Comparison of ENCODE assay signal across 12 mouse cellular contexts in the genomic region with DNA sequence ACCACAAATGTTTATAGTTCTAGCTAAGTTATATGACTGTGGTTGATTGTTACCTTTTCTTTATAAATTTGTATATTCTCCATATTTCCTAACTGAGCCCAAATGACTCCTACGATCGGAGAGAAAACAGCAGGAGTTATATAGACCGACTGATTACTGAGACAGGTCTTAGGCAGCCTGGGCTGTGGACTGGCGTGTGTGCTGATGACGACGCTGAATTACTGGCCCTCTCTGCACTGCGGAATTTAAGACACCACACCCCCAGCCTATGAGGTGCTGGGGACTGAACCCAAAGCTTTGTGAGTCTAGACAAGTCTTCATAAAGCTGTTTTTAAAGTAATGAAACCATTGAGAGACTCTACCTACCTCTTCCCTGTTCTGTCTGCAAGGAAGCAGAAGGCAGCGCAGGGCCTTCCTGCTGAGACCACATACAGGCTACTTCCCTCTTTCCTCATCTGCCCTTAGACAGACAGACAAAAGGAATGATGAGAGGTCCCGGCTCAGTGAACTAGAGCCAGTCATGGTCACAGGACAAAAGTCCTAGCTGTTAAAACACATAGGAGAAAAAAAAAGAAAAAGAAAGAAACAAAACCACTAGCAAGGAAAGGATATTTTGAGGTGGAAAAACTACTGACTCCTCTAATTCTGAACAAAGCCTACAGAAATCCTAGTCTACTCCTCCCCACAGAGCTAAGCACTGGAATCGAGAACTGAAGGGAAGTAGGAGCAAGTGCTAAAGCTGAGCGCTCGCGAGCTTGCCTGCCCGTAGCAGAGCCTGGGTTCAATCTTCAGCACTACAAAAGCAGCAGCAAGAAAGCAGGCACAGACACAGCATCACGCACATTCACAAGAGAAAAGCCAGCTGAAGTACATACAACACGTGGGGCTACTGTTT. TPM values are rescaled to one million over a fixed set of nuclear protein-coding genes. Genes with fewer than 3 reads are reported as not detected.
DNase-seq lines count a peak whose midpoint lies in the region; ATAC-seq and TF ChIP-seq lines count a peak whose summit lies in the region.
"Had no signal": no experiment of that assay in that cellular context is flagged by ENCODE, and none has a peak within 500 bp of the region (broad histone marks: within the 10 kb centered on the region; RNA-seq: fewer than 3 reads in every experiment).

No protein-coding gene starts in this region.

- H3K4me1 ChIP-seq in hindbrain, embryonic 10.5 days (replicated peaks) = peaks cover 71% of the 10 kb centered on the region
- peaks cover 7% of the 10 kb centered on the region; the same call in 1 of the 2 replicates for H3K4me1 ChIP-seq in hindbrain, postnatal 0 days (ENCODE audit: insufficient read depth, low read length)

- H3K4me2 ChIP-seq in hindbrain, postnatal 0 days (ENCODE audit: low read depth, low read length) = no peak overlapping the region
- H3K4me2 ChIP-seq: lung, embryonic 15.5 days had no signal

- H3K9ac ChIP-seq in hindbrain, postnatal 0 days (replicated peaks; ENCODE audit: low read length) = no peak overlapping the region
- H3K9ac ChIP-seq: lung, embryonic 15.5 days had no signal

- H3K27me3 ChIP-seq in hindbrain, embryonic 10.5 days (ENCODE audit: insufficient read depth, poor library complexity, severe bottlenecking) = no peaks in the 10 kb centered on the region
- no peaks in the 10 kb centered on the region for H3K27me3 ChIP-seq in hindbrain, postnatal 0 days (ENCODE audit: insufficient read depth, low read length)
- H3K27me3 ChIP-seq: lung, embryonic 15.5 days had no signal

- peak overlapping the region; percentile 73 for H3K27ac ChIP-seq in hindbrain, embryonic 10.5 days
- H3K27ac ChIP-seq in hindbrain, postnatal 0 days = no peak overlapping the region
- H3K27ac ChIP-seq: lung, embryonic 15.5 days had no signal

- DNase-seq in hindbrain, embryonic 10.5 days (ENCODE audit: low spot score) = no peak
- DNase-seq in hindbrain, postnatal 0 days (ENCODE audit: low spot score) = no peak
- DNase-seq in R1 (ENCODE audit: low read depth, low spot score) = peak; percentile 51
- DNase-seq in testis, postnatal 10 days (ENCODE audit: low spot score) = no peak
- no peak for DNase-seq in kidney, postnatal 36 days
- DNase-seq: adrenal gland, postnatal 25 days; cerebellum, postnatal 25 days; spleen, adult 18-20 months had no signal

- H3K9me3 ChIP-seq in hindbrain, embryonic 10.5 days = no peaks in the 10 kb centered on the region
- H3K9me3 ChIP-seq in hindbrain, postnatal 0 days (ENCODE audit: low read length) = no peaks in the 10 kb centered on the region
- H3K9me3 ChIP-seq: lung, embryonic 15.5 days had no signal

- 21% methylated on average over 16 of the region's 16 CpGs for WGBS in hindbrain, embryonic 10.5 days
- whole genome bisulfite sequencing in hindbrain, postnatal 0 days = 36% methylated on average over 16 of the region's 16 CpGs

- no peak for ATAC-seq in hindbrain, postnatal 0 days
- peak; percentile 91 to 94 for ATAC-seq in hematopoietic stem cell, adult 5-6 weeks (replicated peaks in 1 of 2; ENCODE audit: insufficient read depth in 1 of 2, low FRiP score in 2 of 2, low TSS enrichment in 1 of 2, low read depth in 1 of 2, poor library complexity in 2 of 2, severe bottlenecking in 2 of 2)
- ATAC-seq in megakaryocyte progenitor cell, adult 5-6 weeks (replicated peaks; ENCODE audit: poor library complexity) = peak; percentile 91
- ATAC-seq: intestine, embryonic 16.5 days had no signal

- no peak for TF ChIP-seq CTCF in hindbrain, postnatal 0 days (IDR thresholded peaks at IDR 0.05; ENCODE audit: low read depth)

- H3K4me3 ChIP-seq in hindbrain, embryonic 10.5 days = no peak overlapping the region; the same call in 1 of the 2 replicates
- no peak overlapping the region for H3K4me3 ChIP-seq in hindbrain, postnatal 0 days (ENCODE audit: low read length)
- H3K4me3 ChIP-seq: lung, embryonic 15.5 days had no signal

- peaks cover 11% of the 10 kb centered on the region for H3K36me3 ChIP-seq in hindbrain, embryonic 10.5 days
- H3K36me3 ChIP-seq in hindbrain, postnatal 0 days (ENCODE audit: insufficient read depth, low read length) = no peaks in the 10 kb centered on the region
- H3K36me3 ChIP-seq: lung, embryonic 15.5 days had no signal

RNA-seq across cellular contexts. Expression of a gene that starts 16.2 kb away (rescaled TPM):
- polyA plus RNA-seq in hindbrain, embryonic 10.5 days (2016; fragmentation: Nextera tagmentation; extraction: Ambion mirVana) = 42.7 and 57.7 TPM in 2 replicates
- total RNA-seq in hindbrain, postnatal 0 days (2014; rRNA removed) = 7.7 TPM in 2 replicates
- polyA plus RNA-seq in hindbrain, postnatal 0 days (2015; fragmentation: Nextera tagmentation; extraction: Ambion mirVana) = 4.3 and 4.4 TPM in 2 replicates
- total RNA-seq in hematopoietic stem cell, adult 5-6 weeks (2017) = 4.6 and 8.6 TPM in 2 replicates
- 2.4 and 3.8 TPM in 2 replicates for total RNA-seq in megakaryocyte progenitor cell, adult 5-6 weeks (2015)
- total RNA-seq in megakaryocyte progenitor cell, adult 5-6 weeks (2017) = 0.87 and 0.98 TPM in 2 replicates

RNA-seq across cellular contexts. Expression of a gene that starts 54.8 kb away (rescaled TPM):
- 90.7 and 105 TPM in 2 replicates for polyA plus RNA-seq in hindbrain, embryonic 10.5 days (2016; fragmentation: Nextera tagmentation; extraction: Ambion mirVana)
- total RNA-seq in hindbrain, postnatal 0 days (2014; rRNA removed) = 76.3 and 83.7 TPM in 2 replicates
- 48.8 and 52.7 TPM in 2 replicates for polyA plus RNA-seq in hindbrain, postnatal 0 days (2015; fragmentation: Nextera tagmentation; extraction: Ambion mirVana)
- 73.3 and 89.1 TPM in 2 replicates for total RNA-seq in hematopoietic stem cell, adult 5-6 weeks (2017)
- 32.6 and 43.0 TPM in 2 replicates for total RNA-seq in megakaryocyte progenitor cell, adult 5-6 weeks (2015)
- total RNA-seq in megakaryocyte progenitor cell, adult 5-6 weeks (2017) = 36.4 and 40.8 TPM in 2 replicates
